Mouse (Mus musculus) adrenal gland, postnatal 10 days (tissue): Measurements from ENCODE around the gene Rspo1. TPM values are rescaled to one million over a fixed set of nuclear protein-coding genes. Genes with fewer than 3 reads are reported as not detected.

Experiments
- DNase-seq: peaks from one replicate; pipeline ENCODE4 v3.0.0; 2021; ENCODE audit warnings: mixed read lengths
- total RNA-seq, 2 experiments: library from RNA; stranded (reverse); gene quantifications; 2 replicates each; pipeline ENCODE4 v1.2.3; 2021

Gene Rspo1
- total RNA-seq, 2 experiments from 2014 or later: 5.2 to 6.0 TPM

GRCm38 (mm10) chr4:124972316-124972715 lies 13.9 kb upstream of the Rspo1 start:
- no peak for DNase-seq

- no peak for DNase-seq
These were observed 12.9 kb upstream of the Rspo1 start for GRCm38 (mm10) chr4:124973296-124973695.

GRCm38 (mm10) chr4:124978201-124978600 lies 8.0 kb upstream of the Rspo1 start:
- DNase-seq: no peak

GRCm38 (mm10) chr4:124983893-124984526 lies 2.2 kb upstream of the Rspo1 start:
- no peak for DNase-seq

GRCm38 (mm10) chr4:124984871-124985670 lies 1.2 kb upstream of the Rspo1 start:
- no peak for DNase-seq

- DNase-seq: no peak
These were observed 795 bp downstream of the Rspo1 start for GRCm38 (mm10) chr4:124986739-124987710.

GRCm38 (mm10) chr4:124987711-124988097 lies 1.5 kb downstream of the Rspo1 start:
- no peak for DNase-seq

- no peak for DNase-seq
These were observed 2.2 kb downstream of the Rspo1 start for GRCm38 (mm10) chr4:124988382-124988781.

- DNase-seq: no peak
These were observed 3.6 kb downstream of the Rspo1 start for GRCm38 (mm10) chr4:124989787-124990253.

GRCm38 (mm10) chr4:124990325-124990724 lies 4.1 kb downstream of the Rspo1 start:
- no peak for DNase-seq

- DNase-seq: no peak
These were observed 11.4 kb downstream of the Rspo1 start for GRCm38 (mm10) chr4:124997479-124998147.

GRCm38 (mm10) chr4:124999548-124999947 lies 13.3 kb downstream of the Rspo1 start:
- no peak for DNase-seq

- no peak for DNase-seq
These were observed 16.7 kb downstream of the Rspo1 start for GRCm38 (mm10) chr4:125002978-125003377.

GRCm38 (mm10) chr4:125004886-125005285 lies 18.7 kb downstream of the Rspo1 start:
- DNase-seq: no peak

GRCm38 (mm10) chr4:125007460-125007859 lies 21.2 kb downstream of the Rspo1 start:
- no peak for DNase-seq

- no peak for DNase-seq
These were observed 22.0 kb downstream of the Rspo1 start for GRCm38 (mm10) chr4:125008220-125008619.

- no peak for DNase-seq
These were observed 22.5 kb downstream of the Rspo1 start for GRCm38 (mm10) chr4:125008712-125009111.

- DNase-seq: peak; percentile 33
These were observed 29.8 kb downstream of the Rspo1 start, which contains the start of gene Gnl2 for GRCm38 (mm10) chr4:125015806-125016635. Gnl2 (plus strand) TSS chr4:125016585.

GRCm38 (mm10) chr4:125017431-125017830 lies 31.2 kb downstream of the Rspo1 start:
- DNase-seq: peak; percentile 85

GRCm38 (mm10) chr4:125020780-125021538 lies 34.7 kb downstream of the Rspo1 start:
- DNase-seq: no peak
